Mouse (Mus musculus): ENCODE measurements around the gene Coro7. TPM values are rescaled to one million over a fixed set of nuclear protein-coding genes. Genes with fewer than 3 reads are reported as not detected.
"Not testable (repeated sequence)": the region's sequence is repeated elsewhere in the genome, so short reads cannot be mapped to it uniquely, and the experiment has no call there.

Coro7 gene
- total and polyA plus RNA-seq, 2 experiments from 2014 or later = 9.9 to 17.8 TPM

DNA sequence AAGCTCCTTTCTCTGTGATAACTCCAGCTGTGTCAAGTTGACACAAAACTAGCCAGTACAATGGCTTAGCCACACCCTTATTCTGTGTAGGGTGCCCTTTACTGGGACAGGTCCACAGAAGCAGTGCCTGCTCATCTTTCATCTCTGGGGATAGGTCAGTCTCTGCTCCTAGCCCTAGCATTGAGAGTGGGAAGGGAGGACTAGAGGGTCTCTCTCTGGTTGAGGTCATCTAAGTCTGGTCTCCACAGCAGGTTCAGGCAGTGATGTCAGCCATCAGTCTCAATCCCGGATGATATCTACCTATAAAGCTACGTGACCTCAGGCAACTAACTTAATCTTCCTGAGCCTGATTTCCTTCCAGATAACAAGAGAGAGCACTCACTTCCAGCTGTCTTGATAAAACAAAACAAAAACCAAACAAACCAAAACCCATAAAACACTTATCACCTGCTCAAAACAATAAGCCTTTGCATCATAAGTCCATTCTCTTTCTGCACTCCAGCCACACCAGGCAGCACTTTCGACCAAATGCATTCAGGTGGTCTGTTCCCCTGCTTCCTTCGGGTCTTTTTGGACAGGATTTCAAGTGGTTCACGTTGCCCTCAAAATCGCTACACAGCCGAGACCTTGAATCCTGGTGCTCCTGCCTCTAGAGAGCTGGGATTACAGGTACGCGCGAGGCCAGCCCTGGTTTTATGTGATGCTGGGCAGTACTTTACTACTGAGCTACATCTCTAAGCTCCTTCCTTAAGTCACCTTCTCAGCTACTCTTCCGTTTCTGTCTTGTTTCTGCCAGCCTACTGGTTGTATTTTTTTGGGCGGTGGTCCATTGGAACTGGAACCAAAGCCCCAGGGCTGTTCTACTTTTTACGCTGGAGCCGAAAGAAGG lies 93.7 kb downstream of the Coro7 start:
- WGBS = 8% methylated on average over 14 of the region's 14 CpGs
- peaks cover 15% of the 10 kb centered on the region for H3K4me1 ChIP-seq (ENCODE audit: control insufficient read depth, insufficient read depth)
- no peaks in the 10 kb centered on the region for H3K9me3 ChIP-seq (replicated peaks; ENCODE audit: control insufficient read depth, low read length)
- no peaks in the 10 kb centered on the region for H3K27me3 ChIP-seq (ENCODE audit: control insufficient read depth, insufficient read depth, low read length)
- no peak for DNase-seq (ENCODE audit: low spot score)
- H3K27ac ChIP-seq (ENCODE audit: low read depth) = peak overlapping the region; percentile 83
- peak overlapping the region; percentile 70 for H3K4me2 ChIP-seq (ENCODE audit: low read depth, low read length)
- no peak for TF ChIP-seq EP300 (IDR thresholded peaks at IDR 0.05; ENCODE audit: low read depth)
- TF ChIP-seq CTCF (IDR thresholded peaks at IDR 0.05; ENCODE audit: low read depth) = no peak
- peak; percentile 2; the same call in 1 of the 2 replicates for ATAC-seq (ENCODE audit: insufficient read depth, low read depth)
- H3K9ac ChIP-seq (replicated peaks; ENCODE audit: low read depth, low read length) = peak overlapping the region; percentile 57
- H3K4me3 ChIP-seq (ENCODE audit: low read depth, low read length) = peak overlapping the region; percentile 51
- peaks cover 9% of the 10 kb centered on the region; the same call in 1 of the 2 replicates for H3K36me3 ChIP-seq (replicated peaks; ENCODE audit: control insufficient read depth, insufficient read depth, low read length)

DNA sequence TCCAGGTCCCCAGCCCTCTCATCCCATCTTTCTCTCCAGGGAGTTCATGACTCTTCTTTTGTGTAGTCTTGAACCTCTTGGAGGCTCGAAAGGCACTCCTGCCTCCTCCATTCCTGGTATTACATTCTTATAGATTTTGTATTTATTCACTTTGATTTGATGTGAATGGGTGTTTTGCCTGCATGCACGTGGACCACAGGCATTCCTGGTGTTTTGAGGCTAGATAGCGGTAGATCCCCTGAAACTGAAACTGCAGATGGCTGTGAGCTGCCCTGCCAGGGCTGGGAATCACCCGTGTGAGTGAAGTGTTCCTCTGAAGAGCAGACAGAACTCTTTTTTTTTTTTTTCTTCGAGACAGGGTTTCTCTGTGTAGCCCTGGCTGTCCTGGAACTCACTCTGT lies 95.1 kb downstream of the Coro7 start:
- no peak overlapping the region for H3K4me3 ChIP-seq (ENCODE audit: low read depth, low read length)
- no peak overlapping the region for H3K4me2 ChIP-seq (ENCODE audit: low read depth, low read length)
- H3K27ac ChIP-seq (ENCODE audit: low read depth) = no peak overlapping the region
- DNase-seq (ENCODE audit: low spot score) (no peak), ATAC-seq (ENCODE audit: insufficient read depth, low read depth) (no peak)
- H3K9me3 ChIP-seq (replicated peaks; ENCODE audit: control insufficient read depth, low read length) = no peaks in the 10 kb centered on the region
- TF ChIP-seq CTCF (IDR thresholded peaks at IDR 0.05; ENCODE audit: low read depth) (no peak), EP300 (IDR thresholded peaks at IDR 0.05; ENCODE audit: low read depth) (no peak)
- 62% methylated on average over 5 of the region's 5 CpGs for WGBS
- H3K9ac ChIP-seq (replicated peaks; ENCODE audit: low read depth, low read length) = no peak overlapping the region
- H3K4me1 ChIP-seq (ENCODE audit: control insufficient read depth, insufficient read depth) = peaks cover 15% of the 10 kb centered on the region
- H3K27me3 ChIP-seq (ENCODE audit: control insufficient read depth, insufficient read depth, low read length) = no peaks in the 10 kb centered on the region
- H3K36me3 ChIP-seq (replicated peaks; ENCODE audit: control insufficient read depth, insufficient read depth, low read length) = no peaks in the 10 kb centered on the region

DNA sequence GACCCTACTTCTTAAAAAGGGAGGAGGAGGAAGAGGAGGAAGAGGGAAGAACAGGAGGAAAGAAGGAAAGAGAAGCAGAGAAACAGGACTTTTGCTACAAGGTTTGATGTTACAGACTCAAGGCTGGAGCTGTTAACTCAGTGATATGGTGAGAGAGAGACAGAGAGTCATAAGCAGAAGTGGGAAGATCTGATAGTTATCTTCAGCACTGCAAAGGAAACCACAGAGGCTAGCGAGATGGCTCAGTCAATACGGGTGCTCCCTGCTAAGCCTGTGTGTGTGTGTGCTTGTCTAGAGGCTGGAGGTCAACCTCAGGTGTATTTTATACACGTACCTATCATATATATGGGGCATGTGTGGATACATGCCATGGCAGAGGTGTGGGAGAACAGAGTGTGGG lies 95.8 kb downstream of the Coro7 start:
- Histone ChIP-seq H3K4me3 (ENCODE audit: low read depth, low read length) (no peak overlapping the region), H3K9ac (replicated peaks; ENCODE audit: low read depth, low read length) (no peak overlapping the region), H3K9me3 (replicated peaks; ENCODE audit: control insufficient read depth, low read length) (no peaks in the 10 kb centered on the region), H3K4me2 (ENCODE audit: low read depth, low read length) (no peak overlapping the region), H3K27ac (ENCODE audit: low read depth) (no peak overlapping the region), H3K4me1 (ENCODE audit: control insufficient read depth, insufficient read depth) (peaks cover 15% of the 10 kb centered on the region), H3K27me3 (ENCODE audit: control insufficient read depth, insufficient read depth, low read length) (no peaks in the 10 kb centered on the region), H3K36me3 (replicated peaks; ENCODE audit: control insufficient read depth, insufficient read depth, low read length) (no peaks in the 10 kb centered on the region)
- TF ChIP-seq CTCF (IDR thresholded peaks at IDR 0.05; ENCODE audit: low read depth) (no peak), EP300 (IDR thresholded peaks at IDR 0.05; ENCODE audit: low read depth) (no peak)
- 81% methylated on average over 3 of the region's 3 CpGs for WGBS
- ATAC-seq (ENCODE audit: insufficient read depth, low read depth) (no peak), DNase-seq (ENCODE audit: low spot score) (no peak)

DNA sequence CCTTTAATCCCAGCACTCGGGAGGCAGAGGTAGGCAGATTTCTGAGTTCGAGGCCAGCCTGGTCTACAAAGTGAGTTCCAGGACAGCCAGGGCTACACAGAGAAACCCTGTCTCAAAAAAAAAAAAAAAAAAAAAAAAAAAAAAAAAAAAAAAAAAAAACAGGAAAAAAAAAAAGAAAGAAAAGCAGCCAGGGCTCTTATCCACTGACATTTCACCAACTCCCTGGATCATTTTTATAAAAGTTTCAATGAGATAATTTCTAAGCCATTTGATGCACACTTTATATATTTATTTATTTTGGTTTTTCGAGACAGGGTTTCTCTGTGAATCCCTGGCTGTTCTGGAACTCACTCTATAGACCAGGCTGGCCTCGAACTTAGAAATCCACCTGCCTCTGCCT lies 98.4 kb downstream of the Coro7 start:
- not testable (repeated sequence) for H3K36me3 ChIP-seq (replicated peaks; ENCODE audit: control insufficient read depth, insufficient read depth, low read length); H3K27ac ChIP-seq (ENCODE audit: low read depth); H3K9me3 ChIP-seq (replicated peaks; ENCODE audit: control insufficient read depth, low read length); H3K4me2 ChIP-seq (ENCODE audit: low read depth, low read length); H3K4me1 ChIP-seq (ENCODE audit: control insufficient read depth, insufficient read depth); DNase-seq (ENCODE audit: low spot score); H3K9ac ChIP-seq (replicated peaks; ENCODE audit: low read depth, low read length); H3K4me3 ChIP-seq (ENCODE audit: low read depth, low read length); H3K27me3 ChIP-seq (ENCODE audit: control insufficient read depth, insufficient read depth, low read length); ATAC-seq (ENCODE audit: insufficient read depth, low read depth)
- WGBS = 86% methylated on average over 4 of the region's 4 CpGs

DNA sequence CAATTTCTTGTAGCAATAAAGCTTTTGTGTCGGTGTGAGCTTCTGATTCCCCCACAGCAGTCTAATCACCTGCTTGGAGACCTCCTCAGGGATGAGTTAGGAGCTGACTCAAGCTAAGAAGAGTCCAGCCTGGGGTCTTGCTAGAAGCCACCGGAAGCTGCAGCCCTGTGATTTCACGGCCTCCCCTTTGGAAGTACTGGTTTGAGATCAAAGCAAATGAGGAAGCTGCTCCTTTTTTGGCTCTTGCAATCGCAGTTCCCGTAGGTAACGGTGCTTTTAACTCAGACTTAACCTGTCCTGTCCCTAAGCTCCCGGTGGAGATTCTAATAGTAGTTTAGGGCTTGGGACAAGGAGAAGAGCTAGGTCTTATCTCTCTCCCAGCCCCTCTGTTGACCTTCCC lies 100.9 kb downstream of the Coro7 start:
- Histone ChIP-seq H3K4me2 (ENCODE audit: low read depth, low read length) (no peak overlapping the region), H3K27me3 (ENCODE audit: control insufficient read depth, insufficient read depth, low read length) (no peaks in the 10 kb centered on the region), H3K4me3 (ENCODE audit: low read depth, low read length) (no peak overlapping the region), H3K27ac (ENCODE audit: low read depth) (no peak overlapping the region), H3K9me3 (replicated peaks; ENCODE audit: control insufficient read depth, low read length) (no peaks in the 10 kb centered on the region), H3K9ac (replicated peaks; ENCODE audit: low read depth, low read length) (no peak overlapping the region), H3K36me3 (replicated peaks; ENCODE audit: control insufficient read depth, insufficient read depth, low read length) (no peaks in the 10 kb centered on the region), H3K4me1 (ENCODE audit: control insufficient read depth, insufficient read depth) (no peaks in the 10 kb centered on the region)
- WGBS = 49% methylated on average over 7 of the region's 7 CpGs
- DNase-seq (ENCODE audit: low spot score) = no peak
- TF ChIP-seq CTCF (IDR thresholded peaks at IDR 0.05; ENCODE audit: low read depth) (no peak), EP300 (IDR thresholded peaks at IDR 0.05; ENCODE audit: low read depth) (no peak)
- ATAC-seq (ENCODE audit: insufficient read depth, low read depth) = no peak

DNA sequence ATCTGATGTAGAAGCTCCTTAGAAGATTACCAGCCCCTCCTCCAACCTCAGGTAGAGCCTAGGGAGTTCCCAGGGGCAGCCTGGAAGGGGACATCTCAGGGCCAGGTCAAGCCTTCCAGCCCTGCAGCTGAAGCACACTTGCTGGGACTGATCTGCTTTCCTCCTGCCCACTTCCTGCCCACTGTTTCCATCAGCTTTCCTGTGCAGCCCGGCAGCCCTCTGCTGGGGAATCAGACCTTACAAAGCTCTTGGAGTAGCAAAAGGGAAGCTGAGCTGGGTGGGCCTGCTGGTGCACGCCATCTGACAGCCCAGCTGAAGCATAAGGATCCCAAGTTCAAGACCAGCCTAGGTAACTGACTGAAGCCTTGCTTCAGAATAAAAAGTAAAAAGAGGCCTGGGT lies 102.7 kb downstream of the Coro7 start:
- no peaks in the 10 kb centered on the region for H3K27me3 ChIP-seq (ENCODE audit: control insufficient read depth, insufficient read depth, low read length)
- no peaks in the 10 kb centered on the region for H3K4me1 ChIP-seq (ENCODE audit: control insufficient read depth, insufficient read depth)
- no peak overlapping the region for H3K4me2 ChIP-seq (ENCODE audit: low read depth, low read length)
- H3K27ac ChIP-seq (ENCODE audit: low read depth) = no peak overlapping the region
- ATAC-seq (ENCODE audit: insufficient read depth, low read depth) (no peak), DNase-seq (ENCODE audit: low spot score) (no peak)
- TF ChIP-seq EP300 (IDR thresholded peaks at IDR 0.05; ENCODE audit: low read depth) = no peak
- TF ChIP-seq CTCF (IDR thresholded peaks at IDR 0.05; ENCODE audit: low read depth) = no peak
- H3K9me3 ChIP-seq (replicated peaks; ENCODE audit: control insufficient read depth, low read length) = no peaks in the 10 kb centered on the region
- H3K4me3 ChIP-seq (ENCODE audit: low read depth, low read length) = no peak overlapping the region
- no peaks in the 10 kb centered on the region for H3K36me3 ChIP-seq (replicated peaks; ENCODE audit: control insufficient read depth, insufficient read depth, low read length)
- WGBS = 33% methylated on average over 2 of the region's 2 CpGs
- no peak overlapping the region for H3K9ac ChIP-seq (replicated peaks; ENCODE audit: low read depth, low read length)

Other genes starting within 250 kb of the Coro7 start
- 910 and 974 TPM in 2 replicates for gene Srl, start 138.0 kb downstream of the Coro7 start, total RNA-seq (2014; rRNA removed; ENCODE audit: low replicate concordance)
- 346 and 419 TPM in 2 replicates for gene Srl, start 138.0 kb downstream of the Coro7 start, polyA plus RNA-seq (2015; fragmentation: Nextera tagmentation; extraction: Ambion mirVana)
- gene Tfap4, start 119.9 kb downstream of the Coro7 start, total RNA-seq (2014; rRNA removed; ENCODE audit: low replicate concordance) = 2.6 and 6.3 TPM in 2 replicates
- gene Tfap4, start 119.9 kb downstream of the Coro7 start, polyA plus RNA-seq (2015; fragmentation: Nextera tagmentation; extraction: Ambion mirVana) = 2.9 and 3.4 TPM in 2 replicates
- 25.3 and 25.4 TPM in 2 replicates for gene Glis2, start 85.1 kb downstream of the Coro7 start, total RNA-seq (2014; rRNA removed; ENCODE audit: low replicate concordance)
- gene Glis2, start 85.1 kb downstream of the Coro7 start, polyA plus RNA-seq (2015; fragmentation: Nextera tagmentation; extraction: Ambion mirVana) = 11.2 and 11.8 TPM in 2 replicates
- 23.9 and 74.9 TPM in 2 replicates for gene Pam16, start 54.8 kb downstream of the Coro7 start, total RNA-seq (2014; rRNA removed; ENCODE audit: low replicate concordance)
- 172 and 184 TPM in 2 replicates for gene Pam16, start 54.8 kb downstream of the Coro7 start, polyA plus RNA-seq (2015; fragmentation: Nextera tagmentation; extraction: Ambion mirVana)
- 38.7 and 64.8 TPM in 2 replicates for gene Vasn, start 39.8 kb downstream of the Coro7 start, total RNA-seq (2014; rRNA removed; ENCODE audit: low replicate concordance)
- gene Vasn, start 39.8 kb downstream of the Coro7 start, polyA plus RNA-seq (2015; fragmentation: Nextera tagmentation; extraction: Ambion mirVana) = 8.1 and 9.3 TPM in 2 replicates
- 99.6 and 102 TPM in 2 replicates for gene Dnaja3, start 39.8 kb downstream of the Coro7 start, total RNA-seq (2014; rRNA removed; ENCODE audit: low replicate concordance)
- 99.5 and 103 TPM in 2 replicates for gene Dnaja3, start 39.8 kb downstream of the Coro7 start, polyA plus RNA-seq (2015; fragmentation: Nextera tagmentation; extraction: Ambion mirVana)
- 12.4 and 21.1 TPM in 2 replicates for gene Nmral1, start 39.6 kb upstream of the Coro7 start, total RNA-seq (2014; rRNA removed; ENCODE audit: low replicate concordance)
- 8.6 and 9.8 TPM in 2 replicates for gene Nmral1, start 39.6 kb upstream of the Coro7 start, polyA plus RNA-seq (2015; fragmentation: Nextera tagmentation; extraction: Ambion mirVana)
- 53.1 and 56.8 TPM in 2 replicates for gene Hmox2, start 46.6 kb upstream of the Coro7 start, total RNA-seq (2014; rRNA removed; ENCODE audit: low replicate concordance)
- gene Hmox2, start 46.6 kb upstream of the Coro7 start, polyA plus RNA-seq (2015; fragmentation: Nextera tagmentation; extraction: Ambion mirVana) = 87.0 and 91.1 TPM in 2 replicates
- gene Cdip1, start 110.5 kb upstream of the Coro7 start, total RNA-seq (2014; rRNA removed; ENCODE audit: low replicate concordance) = 149 and 160 TPM in 2 replicates
- 121 and 123 TPM in 2 replicates for gene Cdip1, start 110.5 kb upstream of the Coro7 start, polyA plus RNA-seq (2015; fragmentation: Nextera tagmentation; extraction: Ambion mirVana)
- not detected in 2 replicates for gene 4930562C15Rik, start 155.6 kb upstream of the Coro7 start, total RNA-seq (2014; rRNA removed; ENCODE audit: low replicate concordance)
- gene 4930562C15Rik, start 155.6 kb upstream of the Coro7 start, polyA plus RNA-seq (2015; fragmentation: Nextera tagmentation; extraction: Ambion mirVana) = 0.08 and 0.12 TPM in 2 replicates
- 11.7 and 27.6 TPM in 2 replicates for gene Ubald1, start 200.5 kb upstream of the Coro7 start, total RNA-seq (2014; rRNA removed; ENCODE audit: low replicate concordance)
- 18.3 and 18.8 TPM in 2 replicates for gene Ubald1, start 200.5 kb upstream of the Coro7 start, polyA plus RNA-seq (2015; fragmentation: Nextera tagmentation; extraction: Ambion mirVana)
- 214 and 223 TPM in 2 replicates for gene Mgrn1, start 206.5 kb upstream of the Coro7 start, total RNA-seq (2014; rRNA removed; ENCODE audit: low replicate concordance)
- gene Mgrn1, start 206.5 kb upstream of the Coro7 start, polyA plus RNA-seq (2015; fragmentation: Nextera tagmentation; extraction: Ambion mirVana) = 138 and 159 TPM in 2 replicates